Mouse (Mus musculus): ENCODE data around the gene Ccser1.

Ccser1 gene

DNA sequence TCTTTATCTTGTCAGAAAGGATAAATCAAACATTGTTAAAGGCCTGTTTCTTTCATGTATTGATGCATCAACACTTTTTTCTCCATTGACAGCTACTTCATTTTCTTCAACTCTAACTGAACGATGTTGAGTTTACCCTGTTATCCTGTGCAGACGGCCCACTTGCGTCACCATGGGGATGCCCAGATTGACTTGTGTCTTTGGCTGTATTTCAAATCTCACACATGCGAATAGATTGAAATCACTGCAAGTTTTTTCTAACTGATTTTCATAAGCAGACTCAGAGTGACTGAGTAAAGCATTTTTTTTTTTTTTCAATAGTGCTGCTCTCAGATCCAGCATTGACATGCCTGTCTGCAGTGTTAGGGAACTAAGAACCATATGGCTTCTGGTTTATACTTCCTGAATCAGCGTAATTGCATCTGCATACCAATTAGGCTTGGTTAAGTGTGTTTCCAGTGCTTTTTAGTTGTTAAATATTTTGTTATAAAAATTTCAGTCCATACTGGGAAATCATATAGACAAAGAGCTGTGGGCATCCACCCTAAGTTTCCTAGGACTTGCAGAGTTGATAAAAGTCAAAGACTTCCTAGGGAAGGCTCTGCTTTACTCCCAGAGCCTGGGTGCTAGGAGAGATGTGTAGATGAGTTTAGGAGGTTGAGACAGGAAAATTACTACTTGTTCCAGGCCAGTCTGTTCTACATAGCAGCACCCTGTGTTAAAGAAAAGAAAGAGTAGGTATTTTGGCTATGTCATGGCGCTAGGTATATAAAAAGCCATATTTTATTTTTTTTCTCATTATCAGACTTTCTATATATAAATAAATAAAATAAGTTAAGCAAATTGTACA lies 116.3 kb downstream of the Ccser1 start:
- no peak for DNase-seq (ENCODE audit: low spot score)

DNA sequence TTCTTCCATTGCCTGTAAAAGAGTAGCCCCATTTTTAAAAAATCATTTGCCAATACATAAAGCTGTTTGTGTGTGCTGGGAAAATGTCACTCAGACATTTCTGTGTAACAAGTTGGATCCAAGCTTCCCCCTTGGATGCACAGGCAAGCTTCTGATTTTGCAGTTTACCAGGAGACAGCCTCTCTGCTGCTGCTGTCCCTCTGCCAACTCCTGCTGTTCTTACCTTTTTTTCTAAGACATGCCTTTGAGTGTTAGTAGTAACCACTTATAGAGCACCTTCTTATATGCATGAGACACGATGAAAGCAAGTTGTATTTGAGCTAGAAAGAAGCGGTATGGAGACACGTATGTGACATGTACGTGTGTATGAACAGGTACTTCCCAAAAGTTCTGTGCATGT lies 120.3 kb downstream of the Ccser1 start:
- no peak for DNase-seq (ENCODE audit: low spot score)

DNA sequence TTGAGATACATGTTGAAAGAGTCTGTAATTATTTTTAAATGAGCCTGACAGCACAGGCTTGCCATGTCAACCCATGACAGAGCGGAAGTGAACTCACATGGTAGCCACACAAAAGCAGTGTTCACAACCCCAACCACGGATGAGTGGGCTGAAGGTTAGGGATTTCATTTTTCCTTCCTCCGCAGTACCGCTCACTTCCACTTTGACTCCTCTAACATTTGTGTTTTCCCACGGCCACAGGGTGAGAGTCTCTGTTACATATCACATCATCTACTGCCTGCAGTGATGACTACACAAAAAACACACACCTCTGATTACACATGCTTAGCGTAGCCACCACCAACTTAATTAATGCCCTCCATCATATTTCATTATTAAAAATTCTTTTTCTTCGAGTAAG lies 120.9 kb downstream of the Ccser1 start:
- no peak for DNase-seq (ENCODE audit: low spot score)

DNA sequence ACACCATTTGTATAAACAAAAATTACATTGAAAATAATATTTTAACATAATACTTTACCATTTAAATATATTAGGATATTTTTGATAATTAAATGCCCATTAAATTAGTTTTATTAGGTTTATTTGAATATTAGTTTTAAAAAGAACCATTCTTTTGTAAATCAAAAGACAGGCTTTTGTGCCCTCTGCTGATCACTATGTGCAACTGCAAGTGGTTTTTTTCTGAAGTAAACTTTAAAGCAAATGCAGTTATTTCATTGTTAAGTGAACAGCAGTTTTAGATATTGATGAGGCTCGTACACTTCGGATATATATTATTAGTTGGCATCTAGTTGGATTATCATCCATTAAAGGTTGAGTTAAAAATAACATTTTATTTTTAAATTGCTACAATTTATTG lies 121.5 kb downstream of the Ccser1 start:
- DNase-seq (ENCODE audit: low spot score), result peak; percentile 70

DNA sequence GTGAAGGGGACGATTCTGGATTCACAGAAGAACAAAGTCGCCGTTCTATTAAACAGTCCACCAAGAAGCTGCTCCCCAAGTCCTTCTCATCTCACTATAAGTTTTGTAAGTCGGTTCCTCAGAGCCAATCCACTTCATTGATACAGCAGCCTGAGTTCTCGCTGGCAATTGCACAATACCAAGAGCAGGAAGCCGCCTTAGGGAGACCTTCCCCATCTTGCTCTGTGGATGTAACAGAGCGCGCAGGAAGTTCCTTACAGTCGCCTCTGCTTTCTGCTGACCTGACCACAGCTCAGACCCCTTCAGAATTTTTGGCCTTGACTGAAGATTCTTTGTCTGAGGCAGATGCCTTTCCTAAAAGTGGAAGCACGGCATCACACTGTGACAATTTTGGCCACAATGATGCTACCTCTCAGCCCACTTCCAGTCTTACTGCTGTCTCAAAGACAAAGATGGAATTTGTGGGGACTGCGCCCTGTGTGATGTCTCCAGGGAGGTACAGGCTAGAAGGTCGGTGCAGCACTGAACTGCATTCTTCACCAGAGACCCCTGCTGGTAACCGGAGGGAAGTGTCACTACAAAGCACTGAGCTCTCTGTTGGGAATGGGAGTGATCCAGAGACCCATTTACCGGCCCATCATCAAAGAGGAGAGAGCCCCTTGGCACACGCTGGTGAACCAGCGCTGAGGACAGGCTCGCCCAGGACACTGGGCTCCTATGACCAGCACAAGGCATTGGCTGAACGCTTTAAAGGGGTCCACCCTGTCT lies 131.4 kb downstream of the Ccser1 start:
- DNase-seq (ENCODE audit: low spot score), result no peak

DNA sequence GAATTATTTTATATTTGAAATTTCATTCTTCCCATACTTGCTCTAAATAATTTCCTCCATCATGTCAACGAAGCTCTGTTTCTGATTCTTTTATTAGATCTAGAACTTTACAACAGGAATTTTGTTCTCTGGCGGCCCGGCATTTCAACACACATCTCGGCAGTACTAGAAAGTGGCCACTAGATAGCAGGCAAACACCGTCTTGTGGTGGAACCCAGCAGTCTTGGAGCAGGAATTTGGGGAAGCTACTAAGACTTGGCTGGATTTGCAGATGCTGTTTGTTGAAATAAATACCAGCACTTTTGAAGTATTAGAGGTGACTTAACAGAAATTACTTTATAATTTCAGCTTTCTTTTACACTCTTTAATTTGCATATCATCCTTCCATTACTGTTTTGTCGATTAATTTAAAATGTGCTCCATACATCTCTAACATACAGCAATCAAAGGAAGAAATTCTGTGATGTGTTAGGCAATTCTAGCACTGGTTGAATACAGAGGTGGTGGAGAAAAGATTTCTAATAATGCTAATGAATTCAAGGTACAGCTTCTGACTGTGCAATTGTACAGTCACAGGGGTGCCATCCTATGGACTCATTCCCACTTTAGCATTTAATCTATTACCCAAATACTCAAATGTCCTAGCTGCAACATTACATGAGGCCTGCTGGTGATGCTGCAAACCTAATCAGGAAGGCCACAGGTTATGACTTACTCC lies 135.9 kb downstream of the Ccser1 start:
- DNase-seq (ENCODE audit: low spot score), result peak; percentile 79

DNA sequence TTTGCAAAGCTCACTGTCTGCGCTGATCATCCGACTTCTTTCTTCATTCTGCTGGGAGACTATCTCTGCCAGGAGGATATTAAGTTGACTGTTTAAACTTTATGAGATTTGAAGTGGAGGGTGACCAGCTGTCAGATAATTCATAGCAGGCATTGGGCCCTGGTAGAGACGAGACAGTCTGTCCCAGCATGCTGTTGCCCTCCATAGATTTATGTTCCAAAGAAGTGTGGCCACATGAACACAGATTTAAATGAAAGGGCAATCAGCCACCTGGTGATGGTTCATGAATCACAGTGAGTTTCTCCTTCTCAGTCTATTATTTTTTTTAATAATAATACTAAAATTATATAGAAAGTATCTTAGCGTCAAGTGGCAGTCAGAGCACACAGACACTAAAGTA lies 140.7 kb downstream of the Ccser1 start:
- DNase-seq (ENCODE audit: low spot score), result no peak

DNA sequence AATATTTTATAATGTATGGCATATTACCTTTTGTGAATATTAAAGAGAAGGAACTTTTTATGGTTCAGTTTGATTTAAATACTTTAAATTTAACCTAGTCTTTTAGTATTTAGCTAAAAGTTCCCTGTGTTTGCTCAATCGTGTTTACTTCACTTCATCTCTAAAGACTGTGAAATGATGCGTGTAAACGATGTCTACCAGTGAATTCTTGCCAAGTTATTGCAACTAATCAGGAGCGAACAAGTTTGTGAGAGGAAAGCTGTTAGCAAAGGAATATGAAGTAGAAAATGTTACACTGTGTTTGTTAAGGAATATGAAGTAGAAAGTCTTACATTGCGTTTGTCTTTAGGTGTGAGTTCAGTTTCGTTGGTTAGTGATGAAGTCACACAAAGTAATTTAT lies 142.2 kb downstream of the Ccser1 start:
- DNase-seq (ENCODE audit: low spot score), result no peak

DNA sequence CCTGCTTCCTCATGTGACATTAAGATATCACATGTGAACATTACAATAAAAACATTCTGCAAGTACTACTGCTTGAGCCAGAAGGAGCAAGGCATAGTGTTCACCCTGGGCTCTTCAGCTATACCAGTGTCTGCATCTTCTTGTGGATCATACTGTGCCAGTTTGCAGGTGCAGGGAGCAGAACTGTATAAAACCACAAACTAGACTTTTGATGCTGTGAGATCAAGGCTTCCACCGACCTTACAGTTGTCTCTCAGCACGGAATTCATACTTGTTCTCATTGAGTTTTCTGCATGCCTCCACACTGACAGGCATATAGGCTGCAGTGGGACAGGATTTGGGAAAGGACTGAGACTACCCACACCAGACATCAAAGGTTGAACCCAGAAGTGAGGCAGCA lies 146.0 kb downstream of the Ccser1 start:
- DNase-seq (ENCODE audit: low spot score), result no peak

DNA sequence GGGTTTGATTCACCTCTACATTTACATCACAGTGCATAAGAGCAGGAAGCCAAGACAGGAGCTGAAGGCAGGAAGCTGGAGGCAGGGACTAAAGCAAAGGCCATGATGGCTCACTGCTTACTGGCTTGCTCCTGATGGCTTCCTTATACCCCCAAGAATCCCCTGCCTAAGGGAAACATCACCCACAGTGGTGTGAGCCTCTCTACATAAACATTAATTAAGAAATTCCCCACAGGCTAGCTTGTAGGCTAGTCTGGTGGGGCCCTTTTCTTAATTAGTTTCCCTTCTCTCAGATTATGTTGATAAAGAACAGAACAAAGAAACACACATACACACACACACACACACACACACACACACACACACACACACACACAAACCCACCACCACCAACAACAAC lies 148.9 kb downstream of the Ccser1 start:
- DNase-seq (ENCODE audit: low spot score), result no peak

DNA sequence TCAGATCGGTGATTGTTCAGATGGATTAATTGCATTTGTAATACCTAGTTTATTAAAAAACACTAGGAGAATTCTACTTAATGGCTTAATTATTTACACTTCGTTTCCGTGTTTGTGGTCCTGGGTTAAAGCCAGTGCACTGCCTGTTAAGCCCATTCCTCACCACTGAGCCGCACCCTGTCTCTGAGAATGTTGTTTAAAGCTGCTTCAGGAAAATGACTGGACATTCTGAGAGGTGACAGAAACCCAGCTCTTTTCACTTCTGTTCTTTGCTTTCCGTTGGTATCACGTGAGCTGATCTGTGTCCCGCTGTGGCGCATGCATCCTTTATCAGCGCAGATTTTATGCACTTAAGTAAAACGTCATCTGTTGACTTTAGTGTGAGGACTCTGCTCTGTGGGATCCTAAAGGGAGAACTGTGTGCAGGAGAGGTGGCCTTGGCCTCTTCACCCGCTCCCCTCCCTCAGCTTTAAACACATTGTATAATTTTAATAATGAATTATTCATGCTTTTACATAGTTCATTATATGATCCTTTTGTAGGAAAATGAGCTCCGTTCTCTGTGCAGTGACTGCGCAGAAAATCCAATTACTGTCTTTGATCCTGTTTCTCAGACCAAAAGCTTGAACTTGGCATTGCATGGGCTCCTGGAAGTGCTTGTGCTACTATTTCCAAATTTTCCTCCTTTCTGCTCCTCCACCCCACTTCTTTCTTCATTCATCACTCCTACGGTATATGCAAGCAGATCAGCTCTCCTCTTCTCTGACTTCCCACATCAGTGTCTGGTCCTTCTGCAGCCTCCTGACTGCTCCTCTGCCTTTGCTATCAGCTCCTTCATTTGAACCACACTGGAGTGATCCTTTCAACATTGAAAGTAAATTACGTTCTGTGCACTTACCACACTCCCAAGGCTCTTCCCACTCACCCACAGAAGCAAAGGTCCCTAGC lies 149.7 kb downstream of the Ccser1 start:
- no peak for DNase-seq (ENCODE audit: low spot score)

DNA sequence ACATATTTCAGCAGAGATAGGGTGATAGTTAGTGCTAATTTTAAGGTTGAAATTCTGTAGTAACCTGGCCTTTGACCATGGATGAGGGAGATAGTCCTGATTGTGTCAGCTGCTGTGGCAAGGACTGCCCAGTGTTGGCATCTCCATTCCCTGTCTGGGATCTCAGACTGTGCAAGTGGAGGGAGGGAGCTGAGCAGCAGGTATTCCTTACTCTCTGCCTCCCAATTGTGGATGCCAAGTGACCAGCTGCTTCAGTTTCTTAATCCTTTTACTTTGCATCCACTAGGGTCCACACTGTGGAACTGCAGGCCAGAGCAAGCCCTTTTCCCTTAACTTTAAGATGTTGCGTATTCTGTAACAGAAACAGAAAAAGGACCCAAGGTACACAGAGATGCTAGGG lies 154.3 kb downstream of the Ccser1 start:
- DNase-seq (ENCODE audit: low spot score), result no peak

DNA sequence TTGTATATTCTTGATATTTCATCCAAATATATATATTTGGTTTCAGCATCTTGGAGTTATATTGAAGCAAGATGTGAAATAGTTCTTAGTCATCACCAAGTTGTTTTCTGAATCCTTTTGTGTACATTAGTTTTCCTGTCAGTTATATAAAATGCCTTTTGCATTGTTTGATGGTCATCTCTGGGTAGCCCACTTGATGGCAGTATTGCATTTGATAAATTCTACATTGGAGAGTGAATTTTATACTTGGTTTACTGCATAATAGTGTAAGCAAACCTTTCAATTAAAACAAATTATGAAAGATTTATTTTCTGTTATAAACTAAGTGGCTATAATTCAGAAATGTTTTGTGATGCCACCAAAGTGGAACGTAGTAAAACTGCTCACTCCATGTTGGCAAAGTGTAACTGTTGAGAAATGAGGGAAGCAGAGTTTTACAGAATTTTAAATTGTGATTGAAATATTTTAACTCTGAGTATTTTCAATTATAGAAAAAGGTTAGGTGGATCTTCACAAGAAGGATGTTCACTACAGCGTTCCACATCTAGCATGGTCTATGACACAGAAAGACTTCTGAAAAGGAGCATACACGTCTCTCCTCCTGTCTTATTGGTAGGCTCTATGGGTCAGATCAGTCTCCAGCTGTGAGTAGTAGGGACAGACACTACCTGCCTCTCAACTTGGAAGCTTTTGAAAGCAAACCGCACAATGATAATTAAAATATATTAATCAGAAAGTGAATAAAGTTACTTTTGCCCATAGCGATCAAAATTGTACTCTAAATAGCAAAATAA lies 167.1 kb downstream of the Ccser1 start:
- peak; percentile 70 for DNase-seq (ENCODE audit: low spot score)

DNA sequence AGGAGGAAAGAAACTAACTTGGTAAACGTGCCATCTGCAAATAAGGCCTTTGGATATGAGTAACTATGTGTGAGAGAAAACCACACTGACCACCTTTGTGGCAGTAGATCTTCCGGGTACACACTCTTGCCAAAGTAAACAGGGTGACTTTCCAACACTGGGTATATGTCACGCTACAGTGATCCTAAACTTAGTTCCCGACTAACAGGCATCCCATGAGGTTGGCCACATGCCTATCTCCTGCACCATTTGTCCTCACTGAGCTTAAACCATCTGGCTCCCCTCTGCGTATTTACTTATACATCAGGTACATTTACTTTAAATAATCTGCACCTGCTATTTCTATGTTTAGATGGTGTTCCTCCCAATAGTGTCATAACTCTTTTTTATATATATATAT lies 183.6 kb downstream of the Ccser1 start:
- DNase-seq (ENCODE audit: low spot score), result no peak

DNA sequence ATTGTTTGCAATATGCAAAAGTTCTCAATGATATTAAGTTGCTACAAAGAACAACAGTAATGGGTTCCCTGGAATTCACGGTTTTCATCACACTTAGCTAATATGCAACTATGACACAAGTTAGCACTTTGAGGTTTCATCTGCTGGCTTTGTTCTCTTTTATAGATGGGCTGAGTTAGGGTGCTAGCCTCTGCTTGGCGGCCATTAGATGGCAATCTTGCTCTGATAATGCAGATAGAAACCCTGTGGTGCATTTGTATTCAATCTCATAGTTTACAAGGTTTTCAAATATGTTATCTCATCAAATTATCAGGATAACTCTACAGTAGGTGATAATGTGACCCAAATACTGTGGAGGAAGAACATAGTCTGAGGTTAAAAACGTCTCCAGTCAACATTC lies 202.4 kb downstream of the Ccser1 start:
- peak; percentile 68 for DNase-seq (ENCODE audit: low spot score)

DNA sequence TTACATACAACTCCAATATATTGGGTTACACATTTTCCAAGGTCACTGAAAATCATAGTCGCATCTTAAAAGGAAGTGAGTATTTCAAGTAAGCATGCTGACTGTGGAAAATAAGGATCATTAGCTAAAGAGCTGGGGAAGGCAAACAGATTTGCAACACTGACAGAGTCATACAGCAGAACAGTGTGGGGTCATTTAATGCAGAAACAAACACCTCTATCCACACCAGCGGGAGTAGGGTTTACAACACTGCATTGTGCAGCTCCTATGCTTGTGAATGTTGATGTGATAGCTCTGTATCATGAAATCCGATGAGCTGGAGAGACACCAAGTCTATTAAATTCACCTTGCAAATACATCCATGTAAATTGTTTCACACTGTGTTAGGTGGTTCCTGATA lies 202.9 kb downstream of the Ccser1 start:
- no peak for DNase-seq (ENCODE audit: low spot score)

DNA sequence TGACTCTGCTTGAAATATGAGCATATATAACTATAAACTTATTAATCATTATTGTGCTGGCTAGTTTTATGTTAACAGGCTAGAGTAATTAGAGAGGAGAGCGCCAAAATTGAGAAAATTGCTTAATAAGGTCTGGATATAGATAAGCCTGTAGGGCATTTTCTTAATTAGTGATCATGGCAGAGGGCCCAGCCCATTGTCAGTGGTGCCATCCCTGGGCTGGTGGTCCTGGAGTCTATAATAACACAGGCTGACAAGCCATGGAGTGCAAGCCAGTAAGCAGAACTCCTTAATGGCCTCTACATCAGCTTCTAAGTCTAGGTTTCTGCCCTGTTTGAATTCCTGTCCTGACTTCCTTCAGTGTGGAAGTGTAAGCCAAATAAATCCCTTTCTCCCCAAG lies 206.9 kb downstream of the Ccser1 start:
- DNase-seq (ENCODE audit: low spot score), result no peak

DNA sequence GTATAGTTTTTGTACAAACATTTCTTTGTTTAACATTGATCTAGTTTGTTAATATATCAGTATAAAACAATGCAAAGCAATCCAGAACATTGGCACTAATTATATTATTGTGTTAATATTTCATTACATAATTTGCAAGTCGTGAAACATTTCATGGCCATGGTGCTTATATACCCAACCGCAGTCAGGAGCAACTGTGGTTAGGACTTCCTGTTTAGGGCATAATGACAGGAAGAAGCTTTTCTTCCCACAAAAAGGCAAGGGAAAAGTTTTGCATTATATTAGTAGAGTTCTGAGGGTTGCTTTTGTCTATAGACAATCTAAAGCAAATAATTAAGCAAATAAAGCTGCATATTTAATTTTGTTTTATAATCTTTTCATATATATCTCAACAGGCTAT lies 247.4 kb downstream of the Ccser1 start:
- DNase-seq (ENCODE audit: low spot score), result no peak

DNA sequence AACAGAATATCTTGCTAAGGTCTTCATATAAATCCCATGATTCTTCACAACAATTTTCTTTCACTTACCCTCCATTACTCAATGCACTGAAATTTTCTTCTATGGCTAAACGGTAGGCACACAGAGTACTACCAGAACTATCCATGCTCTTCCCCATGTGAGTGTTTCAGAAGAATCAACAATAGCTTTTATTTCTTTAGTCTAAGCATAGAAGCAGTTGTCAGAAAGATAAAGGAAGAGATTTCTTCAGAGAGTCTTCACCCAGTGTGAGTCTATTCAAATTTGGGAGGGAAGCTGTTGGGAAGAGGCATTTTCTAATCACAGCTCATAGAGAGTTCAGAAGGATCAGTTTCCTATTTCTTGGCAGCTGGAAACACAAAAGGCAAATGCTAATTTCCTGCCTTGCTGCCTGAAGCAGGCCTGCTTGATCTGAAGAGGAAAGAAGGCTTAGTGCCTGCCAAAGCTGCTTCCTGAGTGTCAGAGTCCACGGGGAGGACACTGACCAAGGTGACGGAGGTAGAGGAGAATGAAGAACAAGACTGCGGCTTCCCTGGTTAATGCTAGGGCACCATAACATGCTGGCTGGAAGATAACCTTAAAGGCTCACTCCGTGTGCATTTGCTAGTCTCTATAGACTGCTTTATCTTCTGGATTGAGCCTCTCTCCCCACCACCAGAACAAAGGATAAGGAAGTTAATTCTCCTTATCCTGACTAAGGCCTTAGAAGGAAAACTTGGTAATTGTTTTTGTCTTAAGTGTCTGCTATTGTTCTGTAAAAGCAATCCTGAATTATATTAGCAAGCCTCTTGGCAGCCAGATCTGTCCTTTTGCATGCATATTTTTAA lies 251.0 kb downstream of the Ccser1 start:
- peak; percentile 9 for DNase-seq (ENCODE audit: low spot score)

DNA sequence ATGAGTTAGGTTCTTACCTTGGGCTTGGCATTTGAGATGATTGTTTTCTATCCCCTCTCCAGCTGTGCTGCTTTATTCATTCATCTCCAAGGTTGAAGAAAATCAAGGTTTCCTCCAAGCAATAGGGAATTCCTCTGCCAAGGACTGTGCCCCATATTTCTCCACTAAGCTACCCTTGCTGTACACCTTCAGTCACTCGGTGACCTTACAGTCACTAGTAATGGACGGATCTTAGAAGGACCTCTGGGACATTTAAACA lies 251.5 kb downstream of the Ccser1 start:
- no peak for DNase-seq (ENCODE audit: low spot score)

Data from retina, embryonic 14.5 days (tissue).